Mouse (Mus musculus): ENCODE results near the gene Ephx4. TPM values are rescaled to one million over a fixed set of nuclear protein-coding genes. Genes with fewer than 3 reads are reported as not detected.

Ephx4 gene
- polyA plus RNA-seq, 1 experiment from 2014 or later, result 2.0 TPM

DNA sequence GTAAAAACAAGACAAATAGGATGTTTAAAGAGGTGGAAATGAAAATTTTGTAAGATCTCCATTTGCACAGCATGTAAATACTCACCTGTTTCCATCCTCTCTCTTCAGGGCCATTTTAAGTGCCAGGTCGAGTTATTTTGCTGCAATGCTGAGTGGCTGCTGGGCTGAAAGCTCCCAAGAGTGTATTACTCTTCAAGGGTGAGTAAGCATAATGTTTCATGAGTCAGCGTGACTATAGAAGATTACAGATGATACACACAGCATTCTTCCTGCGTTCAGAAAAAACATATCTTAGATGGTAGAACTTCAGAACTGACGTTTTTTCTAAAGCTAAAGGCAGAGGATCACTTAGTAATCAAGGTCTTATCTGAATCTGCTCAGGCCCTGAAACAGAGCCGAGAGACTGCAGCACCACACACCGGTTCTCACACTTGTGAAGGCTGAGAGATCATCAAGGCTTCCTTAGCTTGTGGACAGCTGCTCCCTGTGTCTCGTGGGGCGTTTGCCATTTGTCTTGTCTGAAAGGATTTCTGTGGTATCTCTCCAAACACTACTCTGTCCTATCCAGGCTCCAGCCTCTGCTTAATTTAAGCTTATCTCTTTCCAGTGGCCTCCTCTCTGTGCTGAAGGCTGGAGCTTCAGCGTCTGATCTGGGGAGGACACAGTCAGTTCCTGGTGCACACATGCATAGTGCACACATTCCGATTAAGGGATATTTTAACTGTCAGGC, 68.2 kb downstream of the Ephx4 start:
- H3K36me3 ChIP-seq (ENCODE audit: control insufficient read depth, insufficient read depth, low read length), result no peaks in the 10 kb centered on the region
- ATAC-seq (ENCODE audit: insufficient number of reproducible peaks, insufficient read depth, low FRiP score, low read depth), result no peak
- H3K4me1 ChIP-seq (ENCODE audit: control insufficient read depth in 2 of 2, insufficient read depth in 2 of 2, low read length in 2 of 2), result peaks cover 9 to 12% of the 10 kb centered on the region in 2 experiments
- no peaks in the 10 kb centered on the region for H3K9me3 ChIP-seq (ENCODE audit: control insufficient read depth, low read length)
- no peak overlapping the region for H3K4me3 ChIP-seq (ENCODE audit: control insufficient read depth in 1 of 2, insufficient read depth in 1 of 2, low read depth in 1 of 2, low read length in 2 of 2)
- WGBS, result 31% methylated on average over 10 of the region's 10 CpGs
- H3K27me3 ChIP-seq (ENCODE audit: control insufficient read depth, insufficient read depth, low read length), result no peaks in the 10 kb centered on the region
- H3K4me2 ChIP-seq (ENCODE audit: low read length), result no peak overlapping the region
- H3K27ac ChIP-seq (replicated peaks in 1 of 2; ENCODE audit: control insufficient read depth in 1 of 2, insufficient read depth in 1 of 2, low read depth in 2 of 2, low read length in 2 of 2), result no peak overlapping the region
- no peak overlapping the region for H3K9ac ChIP-seq (ENCODE audit: low read length)

Other genes with a start within 250 kb of the Ephx4 start
- 24.1 and 27.1 TPM in 2 replicates for gene Tgfbr3, start 113.1 kb upstream of the Ephx4 start, polyA plus RNA-seq (2014; fragmentation: Nextera tagmentation; extraction: Ambion mirVana)
- 0.62 and 0.80 TPM in 2 replicates for gene Brdt, start 71.6 kb upstream of the Ephx4 start, polyA plus RNA-seq (2014; fragmentation: Nextera tagmentation; extraction: Ambion mirVana)
- not detected in 2 replicates for gene Lpcat2b, start 28.8 kb downstream of the Ephx4 start, polyA plus RNA-seq (2014; fragmentation: Nextera tagmentation; extraction: Ambion mirVana)
- 3.8 and 4.9 TPM in 2 replicates for gene Btbd8, start 35.3 kb downstream of the Ephx4 start, polyA plus RNA-seq (2014; fragmentation: Nextera tagmentation; extraction: Ambion mirVana)
- gene Gm42669, start 104.9 kb downstream of the Ephx4 start, polyA plus RNA-seq (2014; fragmentation: Nextera tagmentation; extraction: Ambion mirVana), result 0.38 and 0.57 TPM in 2 replicates
- 0.05 TPM in 2 replicates for gene 1700028K03Rik, start 132.0 kb downstream of the Ephx4 start, polyA plus RNA-seq (2014; fragmentation: Nextera tagmentation; extraction: Ambion mirVana)
- 14.8 and 15.5 TPM in 2 replicates for gene Rpap2, start 194.6 kb downstream of the Ephx4 start, polyA plus RNA-seq (2014; fragmentation: Nextera tagmentation; extraction: Ambion mirVana)
- gene Glmn, start 195.2 kb downstream of the Ephx4 start, polyA plus RNA-seq (2014; fragmentation: Nextera tagmentation; extraction: Ambion mirVana), result 20.4 and 22.3 TPM in 2 replicates

All from heart, embryonic 14.5 days (tissue).